Mouse (Mus musculus) gastrocnemius, adult 8-10 months (tissue): Measurements from ENCODE around the gene Cubn. TPM values are rescaled to one million over a fixed set of nuclear protein-coding genes. Genes with fewer than 3 reads are reported as not detected.

Experiments used
- DNase-seq, 2 experiments: peaks; one replicate each; pipeline ENCODE4 v3.0.0; 2022; ENCODE audit warnings: low spot score in 2 of 2
- total RNA-seq, 4 experiments: library from RNA; stranded (reverse); gene quantifications; 2 replicates each; pipeline ENCODE4 v1.2.4; 2022

Gene Cubn
- total RNA-seq, 4 experiments from 2014 or later = 0.02 to 0.05 (median 0.04) TPM

GRCm38 (mm10) chr2:13484566-13484965, 7.0 kb downstream of the Cubn start:
- no peak for DNase-seq

GRCm38 (mm10) chr2:13480744-13481143, 10.9 kb downstream of the Cubn start:
- no peak for DNase-seq

GRCm38 (mm10) chr2:13479165-13479564, 12.4 kb downstream of the Cubn start:
- DNase-seq = no peak

DNA sequence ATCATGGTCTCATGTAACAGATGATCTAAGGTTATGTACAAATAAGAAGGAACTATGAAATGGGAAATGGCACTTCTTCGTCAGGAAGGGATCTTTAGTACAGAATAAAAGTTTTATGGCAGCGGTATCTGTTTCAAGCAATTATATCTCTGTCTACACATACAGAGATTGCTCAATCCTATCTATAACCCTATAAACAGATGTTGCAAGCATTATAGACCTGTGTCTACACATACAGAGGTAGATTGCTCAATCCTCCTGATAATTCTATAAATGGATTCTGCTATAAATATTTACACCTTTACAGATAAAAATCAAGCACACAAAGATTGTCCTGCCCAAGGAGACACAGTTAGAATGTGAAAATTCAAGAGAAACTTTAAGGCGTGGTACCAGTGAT, 21.5 kb downstream of the Cubn start:
- no peak for DNase-seq

DNA sequence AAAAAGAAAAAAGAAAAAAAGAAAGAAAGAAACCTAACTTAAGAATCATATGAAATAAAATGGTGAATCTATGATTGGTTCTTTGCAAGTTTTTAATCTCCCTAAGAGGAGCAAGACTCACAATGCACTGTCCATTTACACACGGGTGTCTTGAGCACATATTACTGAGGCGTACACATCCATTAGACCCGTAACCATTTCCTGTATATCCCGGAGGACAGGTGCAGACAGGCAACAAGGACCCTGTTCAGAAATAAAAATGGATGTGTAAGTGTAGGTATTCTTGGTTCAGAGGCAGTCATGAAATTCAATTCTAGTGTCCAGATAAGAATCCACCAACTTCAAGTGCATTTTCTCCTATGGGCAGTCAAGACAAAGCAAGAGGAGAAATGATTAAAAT, 22.0 kb downstream of the Cubn start:
- no peak for DNase-seq

GRCm38 (mm10) chr2:13466685-13467084, 24.9 kb downstream of the Cubn start:
- DNase-seq = no peak

DNA sequence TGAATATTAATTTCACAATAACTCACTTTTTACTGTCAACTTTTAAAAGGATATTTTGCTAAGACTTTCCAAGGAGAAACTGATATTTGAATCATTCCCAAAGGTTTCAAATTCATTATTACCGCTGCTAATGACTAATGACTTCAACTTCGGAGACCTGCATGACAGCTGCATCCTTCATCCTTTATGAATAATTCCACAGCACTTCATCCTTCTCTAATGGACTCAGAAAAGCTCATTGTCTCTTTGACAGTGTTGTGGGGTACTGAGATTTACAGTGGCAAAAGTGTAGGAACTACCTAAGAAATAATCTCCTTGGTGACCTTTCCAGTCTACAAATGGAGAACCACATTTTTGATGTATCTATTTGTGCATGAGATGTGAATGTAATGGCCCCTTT, 33.5 kb downstream of the Cubn start:
- no peak for DNase-seq

DNA sequence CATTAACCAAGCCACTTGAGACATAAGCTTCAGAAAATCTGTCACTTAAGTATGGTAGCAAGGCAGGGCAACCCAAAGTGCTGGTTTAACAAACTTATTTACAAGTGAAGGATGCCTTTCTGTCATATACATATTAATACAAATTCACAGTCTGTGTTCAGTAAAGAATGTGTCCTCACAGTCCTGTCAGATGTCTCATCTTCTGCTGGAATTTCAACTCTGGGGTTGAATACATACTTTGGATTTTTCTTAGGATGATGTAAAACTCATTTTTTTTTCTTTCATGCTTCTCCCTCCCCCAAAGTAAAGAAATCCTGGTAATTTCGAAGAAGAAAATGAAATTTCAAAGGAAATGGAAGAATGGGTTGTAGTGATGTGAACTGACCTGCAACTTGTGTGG, 34.8 kb downstream of the Cubn start:
- no peak for DNase-seq

- no peak for DNase-seq
These were observed 39.8 kb downstream of the Cubn start for GRCm38 (mm10) chr2:13451495-13452491.

DNA sequence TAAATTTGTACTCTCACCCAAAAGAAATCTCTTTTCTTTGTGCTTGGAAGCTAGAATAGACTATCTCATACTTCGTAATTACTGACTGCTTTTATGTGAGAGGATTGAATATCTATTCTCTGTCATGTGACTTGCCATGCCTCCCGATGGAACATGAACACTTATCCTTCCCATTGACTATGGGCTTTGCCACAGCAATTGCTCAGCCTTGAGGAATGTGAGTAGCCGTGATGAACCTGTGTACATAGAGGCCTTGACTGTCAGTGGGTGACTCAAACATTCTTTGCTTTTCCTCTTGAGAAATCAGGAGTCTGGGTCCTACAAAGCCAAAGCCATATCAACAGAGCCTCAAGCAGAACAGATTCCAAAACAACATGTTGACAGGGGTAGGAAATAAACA, 40.7 kb downstream of the Cubn start:
- no peak for DNase-seq

DNA sequence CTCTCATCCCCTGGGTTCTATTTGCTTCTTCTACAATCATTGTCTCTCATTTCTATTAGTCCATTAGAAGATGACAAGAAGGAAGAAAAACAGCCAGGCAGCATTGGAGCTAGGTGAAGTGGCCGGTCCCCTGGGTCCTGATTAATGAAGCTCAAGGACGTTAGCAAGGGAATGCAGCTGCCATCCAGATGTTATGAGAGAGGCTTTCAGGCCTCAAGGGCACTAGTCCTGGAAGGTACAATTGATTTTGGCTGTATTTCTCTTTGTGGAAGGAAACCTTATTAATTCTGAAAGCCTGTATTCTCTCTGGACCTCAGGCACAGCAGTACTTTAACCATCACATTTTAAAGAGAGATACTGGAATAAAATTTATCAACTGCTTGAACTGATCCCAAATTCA, 41.1 kb downstream of the Cubn start:
- no peak for DNase-seq

DNA sequence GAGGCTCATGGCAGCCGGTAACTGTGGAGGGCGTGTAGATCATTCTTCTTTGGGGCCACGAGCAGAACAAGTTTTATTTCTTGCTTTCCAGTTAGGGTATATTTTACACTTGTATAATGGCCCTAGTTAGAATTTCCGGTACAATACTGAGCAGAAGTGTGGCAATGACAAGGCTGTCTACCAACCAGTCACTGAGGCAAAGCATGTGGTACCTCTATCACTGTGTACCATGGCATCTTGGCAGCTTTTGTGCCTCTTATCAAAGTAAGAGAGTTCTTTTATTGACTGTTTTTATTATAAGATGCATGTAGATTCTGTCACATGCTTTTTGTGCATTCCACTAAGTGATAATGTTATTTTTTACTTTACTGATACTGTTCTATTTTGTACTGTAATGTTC, 46.5 kb downstream of the Cubn start:
- DNase-seq = no peak

- no peak for DNase-seq
These were observed 52.6 kb downstream of the Cubn start for GRCm38 (mm10) chr2:13438983-13439382.

- DNase-seq = no peak
These were observed 53.3 kb downstream of the Cubn start for GRCm38 (mm10) chr2:13438275-13438845.

- DNase-seq = no peak
These were observed 59.6 kb downstream of the Cubn start for GRCm38 (mm10) chr2:13432002-13432401.

DNA sequence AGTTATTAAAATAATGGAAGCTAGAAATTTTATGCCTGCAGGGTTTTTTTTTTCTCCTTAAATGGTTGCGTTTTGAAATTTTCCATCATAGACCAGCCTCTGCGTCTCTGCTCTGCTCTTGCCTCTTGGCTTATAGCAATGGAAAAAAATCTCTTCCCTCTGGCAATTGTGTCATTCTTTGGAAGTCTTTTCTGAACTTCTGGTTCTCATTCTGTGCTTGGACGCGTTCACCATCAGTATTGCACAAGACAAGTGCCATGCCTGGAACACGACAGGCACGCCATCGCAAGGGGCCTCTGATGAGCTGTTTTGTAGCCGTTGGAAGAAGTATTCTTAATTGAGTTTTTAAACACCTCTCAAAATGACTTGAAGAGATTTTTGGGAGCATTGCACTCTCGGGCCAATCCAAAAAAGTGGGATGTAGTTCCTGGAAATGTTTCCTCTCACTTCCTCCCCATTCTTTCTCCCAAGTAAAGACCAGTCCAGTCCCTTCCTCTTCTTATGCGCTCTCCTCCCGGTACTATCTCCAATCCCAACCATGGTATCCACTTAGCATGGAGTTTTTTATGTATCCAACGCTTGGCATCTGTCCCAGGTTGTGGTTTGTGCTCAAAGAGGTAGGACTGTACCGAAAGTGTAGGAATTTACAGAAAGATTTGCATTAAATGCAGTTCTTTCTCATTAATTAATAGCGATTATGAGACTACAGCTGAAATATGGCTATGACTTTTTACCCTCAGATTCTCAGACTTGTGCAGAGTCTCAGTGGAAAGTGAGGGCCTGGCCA, 69.4 kb downstream of the Cubn start:
- DNase-seq = peak; percentile 26 to 57

GRCm38 (mm10) chr2:13416765-13417524, 74.7 kb downstream of the Cubn start:
- DNase-seq = no peak

DNA sequence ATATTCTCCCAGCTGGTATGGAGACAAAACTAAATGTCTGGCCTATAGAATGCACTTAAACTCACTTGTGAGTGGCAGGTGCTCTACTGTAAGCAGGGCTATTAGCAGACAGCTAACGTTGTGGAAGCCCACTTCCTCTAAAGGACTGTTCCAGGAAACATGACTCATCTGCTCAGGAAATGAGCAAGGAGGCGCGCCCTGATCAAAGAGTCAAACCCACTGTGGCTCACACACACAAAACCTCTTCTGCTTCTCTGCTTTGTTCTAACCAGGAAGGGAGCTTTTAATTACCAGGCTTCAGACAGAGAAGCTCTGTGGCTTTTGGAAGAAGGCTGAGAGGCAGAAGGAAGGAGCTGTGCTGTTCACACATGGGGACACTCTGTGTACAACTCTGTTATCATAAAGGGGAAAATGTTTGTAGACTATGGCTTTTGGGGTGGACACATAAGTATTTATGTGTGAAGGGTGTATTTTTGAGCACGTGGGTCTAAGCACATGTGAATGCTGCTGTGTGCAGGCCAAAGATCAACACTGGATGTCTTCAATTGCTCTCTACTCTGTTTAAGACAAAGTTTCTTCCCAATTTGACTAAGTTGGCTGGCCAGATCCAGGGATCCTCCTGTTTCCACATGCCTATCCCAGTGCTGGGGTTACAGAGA, 78.0 kb downstream of the Cubn start:
- no peak for DNase-seq

GRCm38 (mm10) chr2:13410660-13411059, 81.0 kb downstream of the Cubn start:
- no peak for DNase-seq

- no peak for DNase-seq
These were observed 81.7 kb downstream of the Cubn start for GRCm38 (mm10) chr2:13409767-13410519.
